Mouse (Mus musculus): Measurements from ENCODE around the gene Kif26b.

The Kif26b gene

GRCm38 (mm10) chr1:178528431-178529351 lies at the start of gene Kif26b:
TSS of gene Kif26b (plus strand) at chr1:178529125.
- peak; percentile 14 to 17 for DNase-seq

- DNase-seq = no peak
These were observed 45.1 kb upstream of the Kif26b start for GRCm38 (mm10) chr1:178483854-178484253.

GRCm38 (mm10) chr1:178485138-178485867 lies 43.6 kb upstream of the Kif26b start:
- DNase-seq = no peak

GRCm38 (mm10) chr1:178485868-178486220 lies 43.1 kb upstream of the Kif26b start:
- no peak for DNase-seq

- DNase-seq = no peak
These were observed 42.1 kb upstream of the Kif26b start for GRCm38 (mm10) chr1:178486828-178487227.

GRCm38 (mm10) chr1:178489127-178489526 lies 39.8 kb upstream of the Kif26b start:
- no peak for DNase-seq

- no peak for DNase-seq
These were observed 37.2 kb upstream of the Kif26b start for GRCm38 (mm10) chr1:178491733-178492132.

- DNase-seq = no peak
These were observed 36.4 kb upstream of the Kif26b start for GRCm38 (mm10) chr1:178492493-178492892.

GRCm38 (mm10) chr1:178496186-178496585 lies 32.7 kb upstream of the Kif26b start:
- no peak for DNase-seq

GRCm38 (mm10) chr1:178496841-178497240 lies 32.1 kb upstream of the Kif26b start:
- DNase-seq = peak; percentile 37 to 45

- DNase-seq = no peak
These were observed 22.0 kb upstream of the Kif26b start for GRCm38 (mm10) chr1:178506938-178507337.

GRCm38 (mm10) chr1:178512323-178513031 lies 16.4 kb upstream of the Kif26b start:
- DNase-seq = no peak

GRCm38 (mm10) chr1:178513954-178514353 lies 15.0 kb upstream of the Kif26b start:
- DNase-seq = no peak

GRCm38 (mm10) chr1:178515839-178516238 lies 13.1 kb upstream of the Kif26b start:
- no peak for DNase-seq

GRCm38 (mm10) chr1:178522389-178522788 lies 6.5 kb upstream of the Kif26b start:
- no peak for DNase-seq

GRCm38 (mm10) chr1:178523152-178523551 lies 5.8 kb upstream of the Kif26b start:
- no peak for DNase-seq

- DNase-seq = peak; percentile 46 to 59
These were observed 1.8 kb upstream of the Kif26b start for GRCm38 (mm10) chr1:178527185-178527546.

- DNase-seq = peak; percentile 46 to 59
These were observed 1.2 kb upstream of the Kif26b start for GRCm38 (mm10) chr1:178527547-178528361.

GRCm38 (mm10) chr1:178529512-178530300 lies 781 bp downstream of the Kif26b start:
- DNase-seq = peak; percentile 12

- DNase-seq = peak; percentile 75 to 76
These were observed 1.6 kb downstream of the Kif26b start for GRCm38 (mm10) chr1:178530301-178531078.

- DNase-seq = no peak
These were observed 11.3 kb downstream of the Kif26b start for GRCm38 (mm10) chr1:178540247-178540646.

Measured in thymus, postnatal 36 days (tissue).